Mouse (Mus musculus): ENCODE results near the gene Aarsd1.
"Not testable (repeated sequence)": the region's sequence is repeated elsewhere in the genome, so short reads cannot be mapped to it uniquely, and the experiment has no call there.

Gene Aarsd1

DNA sequence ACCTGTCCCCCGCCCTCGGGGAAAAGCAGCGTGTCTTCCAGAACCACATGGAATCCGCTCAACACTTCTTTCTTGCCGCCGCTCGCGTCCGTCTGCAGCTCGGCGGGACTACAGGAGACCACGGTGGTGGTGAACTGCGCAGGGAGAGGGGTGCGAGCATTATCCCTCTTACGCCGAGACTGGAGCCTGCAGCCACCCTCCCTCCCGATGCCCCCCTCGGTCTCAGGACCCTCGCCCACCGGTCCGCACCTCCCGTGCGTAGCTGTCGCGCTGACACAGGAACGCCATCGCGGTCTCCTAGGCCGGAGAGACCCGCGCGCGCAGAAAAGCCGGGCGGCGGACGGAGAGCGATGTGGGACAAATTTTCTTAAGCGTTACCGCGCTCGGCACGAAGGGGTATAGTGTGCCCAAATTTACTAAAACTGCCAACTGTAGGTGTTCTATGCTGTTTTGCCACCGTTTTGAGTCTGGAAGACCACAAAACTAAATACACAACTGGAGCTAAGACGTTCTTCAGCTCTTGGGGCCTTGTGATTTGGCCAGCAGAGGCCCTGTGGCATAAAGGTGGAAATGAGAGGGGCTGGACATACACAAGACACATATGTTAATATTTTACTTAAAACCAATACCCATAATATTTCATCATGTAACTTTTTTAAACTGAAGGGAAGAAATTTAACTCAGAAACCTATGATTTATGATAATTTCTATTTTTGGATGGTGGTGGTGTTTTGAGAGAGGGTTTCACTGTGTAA lies at the start of gene Aarsd1:
TSS of gene Aarsd1 (minus strand) at position 515 of the 755 bp plus-strand sequence.
- peak; percentile 93 for DNase-seq (ENCODE audit: low read depth, low spot score)

DNA sequence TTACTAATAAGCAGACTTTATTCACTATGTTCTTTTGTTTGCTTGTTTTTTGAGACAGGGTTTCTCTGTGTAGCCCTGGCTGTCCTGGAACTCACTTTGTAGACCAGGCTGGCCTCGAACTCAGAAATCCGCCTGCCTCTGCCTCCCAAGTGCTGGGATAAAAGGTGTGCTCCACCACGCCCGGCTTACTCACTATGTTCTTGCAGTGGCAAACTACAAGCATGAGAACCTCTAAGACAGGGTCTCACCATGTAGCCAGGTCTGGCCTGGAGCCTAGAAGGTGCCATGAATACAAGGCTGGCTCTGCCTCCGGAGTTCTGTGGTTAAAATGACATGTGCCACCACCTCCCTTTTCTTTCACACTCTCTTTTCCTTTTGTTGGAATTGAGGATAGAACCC lies 49.1 kb upstream of the Aarsd1 start:
- DNase-seq (ENCODE audit: low read depth, low spot score) = peak; percentile 32

- DNase-seq (ENCODE audit: low read depth, low spot score) = peak; percentile 85
Measured at GRCm38 (mm10) chr11:101465869-101466551, 48.6 kb upstream of the Aarsd1 start, which contains the start of gene Vat1. TSS of gene Vat1 (minus strand) at chr11:101466230.

GRCm38 (mm10) chr11:101465101-101465868 lies 47.9 kb upstream of the Aarsd1 start:
- peak; percentile 73 for DNase-seq (ENCODE audit: low read depth, low spot score)

DNA sequence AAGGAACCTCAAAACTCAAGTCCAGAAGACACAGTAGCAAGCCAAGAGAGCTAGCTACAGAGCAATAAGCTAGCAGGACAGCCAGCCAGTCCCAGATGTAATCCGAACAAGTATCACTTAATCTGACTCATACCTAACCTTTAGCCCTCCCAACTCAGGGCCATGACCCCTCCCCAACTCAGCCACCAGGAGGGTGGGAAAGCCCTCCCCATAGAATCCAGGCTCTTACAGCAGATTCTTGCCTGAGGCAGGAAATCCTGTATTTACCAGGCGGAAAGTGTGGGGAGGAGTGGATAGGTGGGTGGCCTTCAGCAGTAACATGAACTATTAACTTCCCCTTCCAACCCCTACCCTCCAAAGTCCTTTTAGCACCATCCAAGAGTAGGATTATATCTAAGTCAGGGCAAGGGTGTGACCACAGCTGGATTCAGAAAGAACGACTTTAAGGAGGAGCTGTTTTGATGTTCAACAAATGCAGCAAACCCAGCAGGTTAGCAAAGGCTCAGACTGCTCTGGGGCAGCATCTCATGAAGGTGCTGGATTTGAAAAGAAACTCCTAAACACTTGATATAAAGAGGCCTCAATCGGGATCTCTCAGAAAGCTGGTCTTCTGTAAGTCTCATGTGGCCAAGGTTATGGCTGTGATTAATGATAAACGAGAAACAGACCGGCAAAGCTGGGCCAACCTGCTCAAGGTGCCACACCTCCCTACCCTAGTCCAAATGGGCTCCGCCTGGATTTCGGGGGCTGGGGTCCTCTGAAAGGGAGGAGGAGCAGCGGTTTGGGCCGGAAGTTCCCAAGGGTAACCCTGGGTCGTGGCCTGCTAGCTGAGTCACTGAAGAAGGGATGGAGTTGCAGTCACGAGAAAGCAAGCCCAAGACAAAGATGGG lies 47.0 kb upstream of the Aarsd1 start, which contains the start of gene Rnd2:
TSS of gene Rnd2 (plus strand) at position 789 of the 890 bp plus-strand sequence.
- no peak for DNase-seq (ENCODE audit: low read depth, low spot score)

DNA sequence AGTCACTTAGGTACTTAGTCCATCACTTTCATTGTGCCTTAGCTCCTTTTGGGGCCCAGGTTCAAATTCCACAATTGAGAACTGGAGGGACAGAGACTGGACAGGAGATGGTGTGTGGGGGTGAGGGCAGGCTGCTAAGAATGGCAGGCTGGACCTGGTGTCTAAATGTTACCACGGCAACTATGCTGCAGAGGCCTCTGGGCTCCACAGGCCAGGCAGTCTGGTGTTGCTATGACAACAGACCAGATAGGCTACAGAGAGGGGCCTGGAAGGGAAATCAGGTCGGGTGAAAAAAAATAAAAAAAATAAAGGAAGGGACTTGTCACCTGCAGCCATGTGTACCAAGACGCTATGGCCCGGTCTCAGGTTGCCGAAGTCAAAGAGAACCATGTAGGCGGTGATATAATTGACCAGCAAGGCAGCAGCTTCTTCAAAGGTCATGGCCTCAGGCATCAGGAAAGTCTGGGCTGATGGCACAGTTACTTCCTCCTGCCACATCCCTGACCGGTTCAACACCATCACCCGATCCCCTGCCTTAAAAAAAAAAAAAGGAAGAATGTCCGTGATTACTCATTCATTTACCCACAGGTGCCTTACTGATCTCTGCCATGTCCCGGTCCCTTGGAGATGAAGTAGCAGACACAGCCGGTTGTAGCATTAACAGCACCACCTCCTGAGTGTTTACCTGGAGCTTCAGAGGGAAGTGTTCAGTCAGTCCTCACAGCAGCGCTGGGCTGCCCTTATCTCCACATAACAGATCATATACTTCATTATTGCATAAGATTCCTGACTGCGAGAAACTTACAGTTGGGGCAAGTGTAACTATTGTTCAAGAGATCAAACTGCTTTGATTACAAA lies 45.4 kb upstream of the Aarsd1 start:
- peak; percentile 80 for DNase-seq (ENCODE audit: low read depth, low spot score)

- DNase-seq (ENCODE audit: low read depth, low spot score) = no peak
Measured at GRCm38 (mm10) chr11:101462141-101462540, 44.7 kb upstream of the Aarsd1 start.

GRCm38 (mm10) chr11:101460321-101460720 lies 42.9 kb upstream of the Aarsd1 start:
- no peak for DNase-seq (ENCODE audit: low read depth, low spot score)

GRCm38 (mm10) chr11:101459716-101460115 lies 42.3 kb upstream of the Aarsd1 start:
- DNase-seq (ENCODE audit: low read depth, low spot score) = no peak

- DNase-seq (ENCODE audit: low read depth, low spot score) = no peak
Measured at GRCm38 (mm10) chr11:101458217-101458616, 40.8 kb upstream of the Aarsd1 start.

- no peak for DNase-seq (ENCODE audit: low read depth, low spot score)
Measured at GRCm38 (mm10) chr11:101457631-101458030, 40.2 kb upstream of the Aarsd1 start.

- DNase-seq (ENCODE audit: low read depth, low spot score) = no peak
Measured at GRCm38 (mm10) chr11:101455627-101456026, 38.2 kb upstream of the Aarsd1 start.

DNA sequence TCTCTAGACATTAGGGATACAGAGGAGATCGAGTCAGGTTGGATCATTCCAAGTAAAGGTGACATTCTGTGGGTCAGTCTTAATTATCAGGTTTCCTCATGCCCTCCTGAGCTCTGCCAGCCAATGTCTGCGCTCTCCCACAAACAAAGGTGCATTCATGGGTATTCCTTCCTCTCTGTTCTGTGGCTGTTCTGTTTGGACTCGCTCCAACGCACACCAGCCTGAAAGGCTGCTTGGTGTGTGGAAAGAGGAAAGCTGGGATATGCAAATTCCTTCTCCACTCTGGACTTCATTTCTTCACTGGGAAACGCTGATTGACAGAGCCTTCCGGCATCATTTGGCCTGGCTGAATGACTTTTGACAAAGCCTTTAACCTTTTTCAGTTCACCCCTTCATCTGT lies 37.3 kb upstream of the Aarsd1 start:
- no peak for DNase-seq (ENCODE audit: low read depth, low spot score)

DNA sequence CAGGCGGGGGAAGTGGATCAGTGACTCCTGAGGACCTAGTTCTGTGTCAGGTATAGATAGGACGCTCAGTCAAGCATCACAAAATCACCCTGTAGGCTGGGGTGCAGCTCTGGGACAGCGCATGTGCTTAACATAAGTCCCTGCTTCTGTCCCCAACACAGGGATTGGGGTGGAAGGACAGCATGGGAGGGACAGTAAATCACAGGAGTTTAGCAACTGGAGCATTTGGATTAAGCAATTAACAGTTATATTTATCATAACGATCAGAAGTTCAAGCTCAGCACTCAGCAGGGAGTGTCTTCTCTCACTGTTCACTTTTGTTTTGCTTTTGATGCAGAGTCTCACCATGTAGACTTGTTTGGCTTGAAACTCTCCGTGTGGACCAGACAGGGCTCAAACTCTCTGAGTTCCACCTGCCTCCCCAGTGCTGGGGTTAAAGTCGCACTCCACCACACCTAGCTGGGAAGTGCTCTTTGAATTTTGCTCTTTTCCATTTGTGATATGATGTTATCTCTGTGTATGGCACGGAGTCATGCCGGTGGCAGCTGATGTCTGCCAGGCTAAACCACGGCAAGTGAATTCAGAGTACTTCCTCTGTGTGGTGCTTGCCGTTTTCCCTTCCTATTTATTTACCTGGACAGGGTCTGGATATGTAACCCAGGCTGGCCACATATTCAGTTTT lies 34.8 kb upstream of the Aarsd1 start:
- DNase-seq (ENCODE audit: low read depth, low spot score) = no peak

GRCm38 (mm10) chr11:101451536-101451935 lies 34.1 kb upstream of the Aarsd1 start:
- DNase-seq (ENCODE audit: low read depth, low spot score) = no peak

GRCm38 (mm10) chr11:101450394-101450793 lies 33.0 kb upstream of the Aarsd1 start:
- peak; percentile 69 for DNase-seq (ENCODE audit: low read depth, low spot score)

DNA sequence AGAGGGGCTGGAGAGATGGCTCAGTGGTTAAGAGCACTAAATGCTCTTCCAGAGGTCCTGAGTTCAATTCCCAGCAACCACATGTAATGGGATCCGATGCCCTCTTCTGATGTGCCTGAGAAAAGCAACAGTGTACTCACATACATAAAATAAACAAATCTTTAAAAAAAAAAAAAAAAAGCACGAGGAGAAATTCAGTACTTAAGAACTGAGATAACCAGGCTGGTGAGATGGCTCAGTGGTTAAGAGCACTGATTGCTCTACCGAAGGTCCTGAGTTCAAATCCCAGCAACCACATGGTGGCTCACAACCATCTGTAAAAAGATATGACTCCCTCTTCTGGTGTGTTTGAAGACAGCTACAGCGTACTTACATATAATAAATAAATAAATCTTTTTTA lies 32.2 kb upstream of the Aarsd1 start:
- not testable (repeated sequence) for DNase-seq (ENCODE audit: low read depth, low spot score)

GRCm38 (mm10) chr11:101448899-101449298 lies 31.5 kb upstream of the Aarsd1 start:
- peak; percentile 82 for DNase-seq (ENCODE audit: low read depth, low spot score)

GRCm38 (mm10) chr11:101448274-101448746 lies 30.9 kb upstream of the Aarsd1 start, which contains the start of gene Ifi35:
TSS of gene Ifi35 (plus strand) at chr11:101448407.
- peak; percentile 94 for DNase-seq (ENCODE audit: low read depth, low spot score)

Data from A20 (cell line).